Mouse (Mus musculus): ENCODE measurements at regions not wholly inside any gene's neighbourhood (a gene's known extent, or its start where the extent isn't known, plus 50 kb on each side); places are given as distances from the start of the nearest gene placed in this dataset.
A peak's percentile ranks its signal among the peaks of the same experiment; 100 is the strongest.

GRCm38 (mm10) chr13:52153030-52153429 lies 306.6 kb downstream of the Gadd45g start:
- no peak for DNase-seq

- no peak for DNase-seq
These were observed 307.1 kb downstream of the Gadd45g start for GRCm38 (mm10) chr13:52153576-52153975.

GRCm38 (mm10) chr13:52154111-52154843 lies 307.8 kb downstream of the Gadd45g start:
- no peak for DNase-seq

- DNase-seq = peak; percentile 25
These were observed 308.5 kb downstream of the Gadd45g start for GRCm38 (mm10) chr13:52154844-52155587.

- no peak for DNase-seq
These were observed 309.2 kb downstream of the Gadd45g start for GRCm38 (mm10) chr13:52155588-52156086.

GRCm38 (mm10) chr13:52162676-52163075 lies 316.2 kb downstream of the Gadd45g start:
- DNase-seq = no peak

- DNase-seq = no peak
These were observed 319.1 kb downstream of the Gadd45g start for GRCm38 (mm10) chr13:52165531-52165930.

- DNase-seq = no peak
These were observed 321.5 kb downstream of the Gadd45g start for GRCm38 (mm10) chr13:52167968-52168367.

- no peak for DNase-seq
These were observed 326.3 kb downstream of the Gadd45g start for GRCm38 (mm10) chr13:52172706-52173346.

GRCm38 (mm10) chr13:52175665-52176064 lies 329.2 kb downstream of the Gadd45g start:
- DNase-seq = no peak

- no peak for DNase-seq
These were observed 333.5 kb downstream of the Gadd45g start for GRCm38 (mm10) chr13:52179977-52180376.

- no peak for DNase-seq
These were observed 337.2 kb downstream of the Gadd45g start for GRCm38 (mm10) chr13:52183635-52184034.

- DNase-seq = no peak
These were observed 339.1 kb downstream of the Gadd45g start for GRCm38 (mm10) chr13:52185574-52185973.

GRCm38 (mm10) chr13:52187841-52188604 lies 341.5 kb downstream of the Gadd45g start:
- DNase-seq = peak; percentile 47

- no peak for DNase-seq
These were observed 342.1 kb downstream of the Gadd45g start for GRCm38 (mm10) chr13:52188605-52189003.

- DNase-seq = no peak
These were observed 341.6 kb downstream of the Diras2 start for GRCm38 (mm10) chr13:52189382-52189923.

- no peak for DNase-seq
These were observed 340.8 kb downstream of the Diras2 start for GRCm38 (mm10) chr13:52190256-52190655.

GRCm38 (mm10) chr13:52190848-52191590 lies 340.1 kb downstream of the Diras2 start:
- DNase-seq = no peak

- no peak for DNase-seq
These were observed 334.2 kb downstream of the Diras2 start for GRCm38 (mm10) chr13:52196917-52197316.

GRCm38 (mm10) chr13:52198649-52199348 lies 332.3 kb downstream of the Diras2 start:
- DNase-seq = no peak
